Mouse (Mus musculus) megakaryocyte, embryonic 14.5 days (primary cell): ENCODE measurements around the gene Slc5a1. TPM values are rescaled to one million over a fixed set of nuclear protein-coding genes. Genes with fewer than 3 reads are reported as not detected.

ENCODE experiments used
- H3K27me3 ChIP-seq: replicated peaks from 2 replicates; pipeline ENCODE3; 2012; ENCODE audit warnings: inconsistent platforms
- H3K36me3 ChIP-seq: replicated peaks from 2 replicates; pipeline ENCODE3; 2012; ENCODE audit warnings: low read length, inconsistent platforms, mixed read lengths
- H3K4me1 ChIP-seq: 2 replicates; pipeline ENCODE4 v1.6.1; 2012; ENCODE audit warnings: inconsistent platforms
- H3K4me3 ChIP-seq: replicated peaks from 2 replicates; pipeline ENCODE3; 2012; ENCODE audit warnings: moderate library complexity, mild to moderate bottlenecking, inconsistent platforms
- H3K9me3 ChIP-seq: 2 replicates; pipeline ENCODE4 v1.6.1; 2012; ENCODE audit warnings: inconsistent platforms
- FLI1 ChIP-seq: IDR thresholded peaks from 2 replicates; pipeline ENCODE4 v1.6.1; 2012; ENCODE audit warnings: low read length, inconsistent platforms, mixed read lengths
- GATA1 ChIP-seq: IDR thresholded peaks from 3 replicates; pipeline ENCODE4 v1.6.1; 2012; ENCODE audit warnings: mixed read lengths, low read length, inconsistent platforms, borderline replicate concordance
- polyA plus RNA-seq: library from polyadenylated mRNA; stranded (reverse); fragments of >175 nt; gene quantifications from 2 replicates; pipeline ENCODE4 v1.2.3, GENCODE M21; 2012; ENCODE audit warnings: low replicate concordance; ENCODE audit not compliant: insufficient read depth

The Slc5a1 gene
- polyA plus RNA-seq, 1 experiment: not detected

DNA sequence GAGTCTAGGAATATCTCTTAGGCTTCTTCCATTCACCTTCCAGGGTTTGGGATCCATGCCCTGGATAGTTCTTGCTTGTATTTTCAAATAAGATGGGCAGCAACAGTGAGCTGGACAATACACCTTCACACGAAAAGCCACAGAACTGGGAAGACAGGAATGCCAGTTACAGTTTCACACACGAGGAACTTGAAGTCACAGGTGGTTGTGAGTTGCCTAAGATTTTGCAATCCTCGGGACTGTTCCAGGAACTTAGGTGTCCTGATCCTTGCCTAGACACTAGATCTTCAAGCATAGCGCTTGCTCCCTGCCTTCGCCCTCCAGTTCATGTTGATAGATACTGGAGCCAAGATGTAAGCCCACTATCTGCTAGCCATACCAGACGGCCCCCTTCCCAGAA lies 1.6 kb downstream of the Slc5a1 start:
- no peaks in the 10 kb centered on the region for H3K9me3 ChIP-seq
- TF ChIP-seq FLI1 (no peak), GATA1 (no peak)
- H3K27me3 ChIP-seq: peaks cover 53% of the 10 kb centered on the region
- H3K36me3 ChIP-seq: no peaks in the 10 kb centered on the region
- H3K4me3 ChIP-seq: no peak overlapping the region
- no peaks in the 10 kb centered on the region for H3K4me1 ChIP-seq

DNA sequence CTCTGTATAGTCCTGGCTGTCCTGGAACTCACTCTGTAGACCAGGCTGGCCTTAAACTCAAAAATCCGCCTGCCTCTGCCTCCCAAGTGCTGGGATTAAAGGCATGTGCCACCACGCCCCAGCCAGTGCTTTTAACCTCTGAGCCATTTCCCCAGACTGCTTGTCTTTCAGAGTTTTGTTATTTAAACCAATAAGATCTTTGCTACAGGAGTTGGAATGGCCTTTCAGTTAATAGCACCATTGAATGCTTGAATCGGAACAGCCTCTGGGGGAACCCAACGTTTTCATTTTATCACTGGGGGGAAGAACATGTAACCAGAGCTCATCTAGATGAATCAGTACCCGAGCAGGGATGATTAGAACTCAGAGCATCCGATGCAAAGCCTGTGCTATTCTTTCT lies 3.0 kb downstream of the Slc5a1 start:
- Histone ChIP-seq H3K36me3 (no peaks in the 10 kb centered on the region), H3K9me3 (no peaks in the 10 kb centered on the region), H3K27me3 (peaks cover 48% of the 10 kb centered on the region), H3K4me1 (no peaks in the 10 kb centered on the region), H3K4me3 (no peak overlapping the region)
- TF ChIP-seq FLI1 (no peak), GATA1 (no peak)

DNA sequence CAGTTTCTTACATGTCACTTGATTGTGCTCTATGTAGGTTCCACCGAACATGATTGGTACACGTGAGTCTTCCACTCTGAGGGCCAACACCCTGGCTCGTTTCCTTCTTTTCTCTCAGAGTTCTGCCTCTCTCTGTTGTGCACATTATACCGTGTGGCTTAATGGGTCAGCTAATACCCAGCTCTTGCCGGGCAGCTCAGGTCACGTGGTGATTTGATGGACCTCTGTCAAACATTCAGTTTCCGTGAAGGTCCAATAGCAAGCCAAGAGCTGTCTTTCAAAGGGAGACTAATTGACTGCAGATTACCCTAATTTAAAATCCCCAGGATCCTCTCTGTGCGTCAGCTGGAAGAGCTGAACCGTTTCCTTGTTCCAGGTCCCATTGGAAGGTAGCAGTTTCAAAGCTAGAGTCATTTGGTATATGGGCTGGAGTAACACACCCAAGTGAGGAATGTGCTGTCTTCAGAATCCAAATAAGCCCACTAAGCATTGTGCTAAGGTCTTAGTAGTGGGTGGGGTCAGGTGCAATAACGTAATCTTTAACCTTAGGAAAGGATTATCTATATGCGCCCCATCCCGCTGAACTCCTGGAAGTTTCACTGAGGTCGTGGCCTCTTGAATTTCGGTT lies 3.9 kb downstream of the Slc5a1 start:
- no peak overlapping the region for H3K4me3 ChIP-seq
- H3K27me3 ChIP-seq: peaks cover 41% of the 10 kb centered on the region
- H3K4me1 ChIP-seq: no peaks in the 10 kb centered on the region
- H3K36me3 ChIP-seq: no peaks in the 10 kb centered on the region
- TF ChIP-seq GATA1 (no peak), FLI1 (no peak)
- no peaks in the 10 kb centered on the region for H3K9me3 ChIP-seq

- Histone ChIP-seq H3K4me1 (0 out of 2 replicates have a peak, but pooled peaks cover 5% of the 10 kb centered on the region), H3K9me3 (no peaks in the 10 kb centered on the region), H3K4me3 (no peak overlapping the region), H3K27me3 (peaks cover 47% of the 10 kb centered on the region), H3K36me3 (no peaks in the 10 kb centered on the region)
- TF ChIP-seq GATA1 (no peak), FLI1 (no peak)
These were observed 17.9 kb downstream of the Slc5a1 start for GRCm38 (mm10) chr5:33121871-33122315.

- H3K36me3 ChIP-seq: no peaks in the 10 kb centered on the region
- no peak overlapping the region for H3K4me3 ChIP-seq
- no peaks in the 10 kb centered on the region for H3K9me3 ChIP-seq
- 0 out of 2 replicates have a peak, but pooled peaks cover 5% of the 10 kb centered on the region for H3K4me1 ChIP-seq
- H3K27me3 ChIP-seq: peaks cover 43% of the 10 kb centered on the region
- TF ChIP-seq GATA1 (no peak), FLI1 (no peak)
These were observed 19.6 kb downstream of the Slc5a1 start for GRCm38 (mm10) chr5:33123658-33124057.

DNA sequence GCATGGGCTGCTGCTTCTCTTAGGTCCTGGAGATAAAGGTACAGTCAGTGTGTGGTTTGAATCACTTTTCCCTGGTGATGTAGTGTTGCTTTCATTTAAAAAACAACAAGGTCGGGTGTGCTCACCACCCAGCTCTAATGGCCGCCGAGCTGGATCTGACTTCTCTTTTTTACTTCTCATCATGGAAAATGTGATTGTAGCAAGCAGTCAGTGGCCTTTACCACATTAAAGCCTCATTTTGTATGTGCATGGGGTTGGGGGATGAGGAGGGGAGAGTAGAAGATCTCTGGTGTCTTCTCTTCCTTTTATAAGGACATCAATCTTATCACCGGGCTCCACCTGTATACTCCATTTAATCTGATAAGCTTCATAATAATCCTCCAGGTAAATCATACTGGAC lies 21.3 kb downstream of the Slc5a1 start:
- TF ChIP-seq GATA1 (no peak), FLI1 (no peak)
- 0 out of 2 replicates have a peak, but pooled peaks cover 5% of the 10 kb centered on the region for H3K4me1 ChIP-seq
- H3K9me3 ChIP-seq: no peaks in the 10 kb centered on the region
- no peaks in the 10 kb centered on the region for H3K36me3 ChIP-seq
- H3K27me3 ChIP-seq: peaks cover 42% of the 10 kb centered on the region
- H3K4me3 ChIP-seq: no peak overlapping the region

- Histone ChIP-seq H3K4me3 (no peak overlapping the region), H3K27me3 (peaks cover 20% of the 10 kb centered on the region), H3K4me1 (no peaks in the 10 kb centered on the region), H3K9me3 (no peaks in the 10 kb centered on the region), H3K36me3 (no peaks in the 10 kb centered on the region)
- TF ChIP-seq FLI1 (no peak), GATA1 (no peak)
These were observed 30.1 kb downstream of the Slc5a1 start for GRCm38 (mm10) chr5:33134132-33134531.

- H3K36me3 ChIP-seq: no peaks in the 10 kb centered on the region
- no peak for TF ChIP-seq GATA1
- no peak for TF ChIP-seq FLI1
- no peak overlapping the region for H3K4me3 ChIP-seq
- H3K27me3 ChIP-seq: peaks cover 27% of the 10 kb centered on the region
- no peaks in the 10 kb centered on the region for H3K4me1 ChIP-seq
- no peaks in the 10 kb centered on the region for H3K9me3 ChIP-seq
These were observed 31.6 kb downstream of the Slc5a1 start for GRCm38 (mm10) chr5:33135611-33136010.

DNA sequence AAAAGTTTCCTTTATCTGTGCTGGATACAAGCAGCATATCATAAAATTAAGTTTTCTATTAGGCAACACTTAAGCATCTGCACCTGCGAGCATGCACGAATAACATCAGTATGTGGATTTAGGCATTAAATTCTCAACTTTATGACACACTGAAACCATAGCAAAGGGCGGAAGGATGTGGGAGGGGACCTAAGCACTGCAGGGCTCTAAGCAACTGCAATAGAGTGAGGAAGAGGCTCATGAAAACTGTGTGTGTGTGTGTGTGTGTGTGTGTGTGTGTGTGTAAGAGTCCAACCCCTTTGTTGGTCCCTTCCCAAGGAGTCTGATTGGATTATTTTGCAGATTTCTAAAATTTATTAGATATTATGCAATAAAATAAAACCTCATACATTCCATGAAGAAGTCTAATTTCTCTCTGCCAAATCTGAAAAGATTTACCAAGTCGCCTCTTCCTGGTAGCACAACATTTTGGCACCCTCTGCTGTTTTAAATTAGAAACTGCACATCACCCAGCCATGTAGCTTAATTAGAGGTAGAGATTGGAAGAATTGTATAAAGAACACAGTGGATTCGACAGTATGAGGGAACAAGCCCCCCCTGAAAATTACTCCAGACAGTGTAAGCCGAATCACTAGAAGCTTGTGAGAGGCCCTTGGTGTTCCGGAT lies 38.9 kb downstream of the Slc5a1 start:
- Histone ChIP-seq H3K4me3 (no peak overlapping the region), H3K36me3 (no peaks in the 10 kb centered on the region), H3K9me3 (no peaks in the 10 kb centered on the region), H3K27me3 (peaks cover 46% of the 10 kb centered on the region), H3K4me1 (peaks cover 8% of the 10 kb centered on the region; the same call in 1 of the 2 replicates)
- TF ChIP-seq FLI1: no peak
- no peak for TF ChIP-seq GATA1

- no peak for TF ChIP-seq FLI1
- no peak for TF ChIP-seq GATA1
- Histone ChIP-seq H3K27me3 (peaks cover 54% of the 10 kb centered on the region), H3K36me3 (no peaks in the 10 kb centered on the region), H3K4me1 (peaks cover 8% of the 10 kb centered on the region; the same call in 1 of the 2 replicates), H3K9me3 (no peaks in the 10 kb centered on the region), H3K4me3 (no peak overlapping the region)
These were observed 40.0 kb downstream of the Slc5a1 start for GRCm38 (mm10) chr5:33144025-33144424.

DNA sequence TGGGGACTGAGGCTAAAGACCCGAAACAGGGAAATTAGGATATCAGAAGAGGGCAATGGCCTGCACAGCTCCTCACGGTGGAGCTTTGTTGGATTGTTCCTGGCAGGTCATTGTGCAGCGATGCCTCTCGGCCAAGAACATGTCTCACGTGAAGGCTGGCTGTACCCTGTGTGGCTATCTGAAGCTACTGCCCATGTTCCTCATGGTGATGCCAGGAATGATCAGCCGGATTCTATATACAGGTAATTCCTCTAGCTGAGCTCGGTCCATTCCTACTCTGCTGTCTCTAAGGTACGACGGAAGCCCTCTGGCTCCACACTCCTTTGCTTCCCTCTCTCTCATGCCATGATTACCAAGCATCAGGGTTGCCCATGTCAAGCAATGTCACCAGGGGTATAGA lies 42.8 kb downstream of the Slc5a1 start:
- H3K27me3 ChIP-seq: peaks cover 50% of the 10 kb centered on the region
- H3K36me3 ChIP-seq: no peaks in the 10 kb centered on the region
- no peaks in the 10 kb centered on the region for H3K9me3 ChIP-seq
- TF ChIP-seq GATA1: no peak
- TF ChIP-seq FLI1: no peak
- no peak overlapping the region for H3K4me3 ChIP-seq
- peaks cover under 1% of the 10 kb centered on the region; the same call in 1 of the 2 replicates for H3K4me1 ChIP-seq
